Mouse (Mus musculus) large intestine, adult 2 months (tissue): ENCODE data around the gene Acot3. TPM values are rescaled to one million over a fixed set of nuclear protein-coding genes. Genes with fewer than 3 reads are reported as not detected.
"Not testable (repeated sequence)": the region's sequence is repeated elsewhere in the genome, so short reads cannot be mapped to it uniquely, and the experiment has no call there.

ENCODE experiments used
- DNase-seq: peaks from one replicate; pipeline ENCODE4 v3.0.0-alpha.2; 2012; ENCODE audit warnings: low read depth, low spot score
- WGBS: fragments of 180-500 bp; shearing (Covaris S2); methylation state at CpG from one replicate; pipeline ENCODE4 v1.1.7; 2018; 5-methylcytosine and 5-hydroxymethylcytosine counted together
- polyA plus RNA-seq: library from polyadenylated mRNA; depleted of rRNA; stranded (reverse); fragments of >200 nt; gene quantifications from 2 replicates; pipeline ENCODE4 v1.2.3, GENCODE M21; 2012; rRNA removed

Gene Acot3
- polyA plus RNA-seq, 1 experiment = not detected

DNA sequence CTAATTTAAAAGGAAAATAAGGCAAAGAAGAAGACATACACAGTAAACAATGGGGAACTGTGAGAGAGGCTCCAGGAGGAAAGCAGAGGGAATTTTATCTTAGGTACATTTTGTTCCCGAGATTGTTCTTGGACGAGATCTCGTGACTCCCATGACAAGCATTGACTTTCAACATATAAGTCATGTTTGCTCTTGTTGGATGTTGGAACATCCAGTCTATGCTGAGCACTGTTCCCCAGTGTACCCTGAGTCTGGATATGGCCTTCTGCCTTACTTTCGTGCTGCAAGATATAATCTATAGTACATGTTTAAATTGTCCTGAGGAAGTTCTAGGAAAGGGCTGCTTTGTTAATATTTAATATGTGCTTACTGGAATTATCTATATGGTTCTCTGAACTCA, 32.6 kb downstream of the Acot3 start:
- DNase-seq = no peak
- 30% methylated on average over 4 of the region's 4 CpGs for WGBS

DNA sequence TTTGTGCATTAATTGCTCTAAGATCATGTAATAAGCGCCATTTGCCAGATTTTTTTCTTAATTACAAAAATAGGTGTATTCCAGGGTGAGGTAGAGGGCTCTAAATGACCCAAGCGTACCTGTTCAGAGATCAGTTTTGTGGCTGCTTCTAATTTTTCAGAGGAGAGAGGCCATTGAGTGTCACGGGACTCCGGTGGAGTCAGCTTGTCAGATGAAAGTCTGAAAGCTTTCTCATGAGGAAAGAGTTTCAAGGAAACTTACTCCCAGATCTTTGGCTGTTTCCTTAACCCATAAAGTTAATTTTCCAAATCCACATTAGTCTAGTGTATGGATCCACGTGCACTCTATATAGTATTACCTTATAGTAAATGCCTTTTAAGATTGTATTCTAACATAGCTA, 42.7 kb downstream of the Acot3 start:
- 92% methylated on average over 5 of the region's 5 CpGs for WGBS
- DNase-seq = not testable (repeated sequence)

DNA sequence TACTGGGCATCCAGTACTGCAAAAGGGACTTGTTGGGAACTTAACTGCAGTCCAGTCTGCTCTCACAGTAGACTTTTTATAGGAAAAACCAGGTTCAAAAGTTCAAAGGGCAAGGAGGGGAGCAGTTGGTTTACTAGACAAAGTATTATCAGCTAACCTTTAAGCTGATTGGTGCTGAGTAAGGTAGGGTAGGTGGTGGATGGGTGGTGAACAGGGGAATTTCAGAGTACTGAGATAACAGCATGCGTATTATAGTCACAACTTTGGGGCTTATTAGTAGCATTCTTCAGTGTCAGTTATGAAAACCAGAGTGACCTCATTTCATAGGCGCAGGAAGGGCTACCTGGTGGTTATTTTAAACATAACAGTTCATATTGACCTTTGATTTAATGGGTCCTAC, 47.7 kb downstream of the Acot3 start:
- DNase-seq = no peak
- WGBS = 94% methylated on average over 2 of the region's 2 CpGs

- no peak for DNase-seq
- whole genome bisulfite sequencing = 24% methylated on average over 1 of the region's 1 CpGs
Measured at GRCm38 (mm10) chr12:84100071-84100470, 48.1 kb downstream of the Acot3 start.

DNA sequence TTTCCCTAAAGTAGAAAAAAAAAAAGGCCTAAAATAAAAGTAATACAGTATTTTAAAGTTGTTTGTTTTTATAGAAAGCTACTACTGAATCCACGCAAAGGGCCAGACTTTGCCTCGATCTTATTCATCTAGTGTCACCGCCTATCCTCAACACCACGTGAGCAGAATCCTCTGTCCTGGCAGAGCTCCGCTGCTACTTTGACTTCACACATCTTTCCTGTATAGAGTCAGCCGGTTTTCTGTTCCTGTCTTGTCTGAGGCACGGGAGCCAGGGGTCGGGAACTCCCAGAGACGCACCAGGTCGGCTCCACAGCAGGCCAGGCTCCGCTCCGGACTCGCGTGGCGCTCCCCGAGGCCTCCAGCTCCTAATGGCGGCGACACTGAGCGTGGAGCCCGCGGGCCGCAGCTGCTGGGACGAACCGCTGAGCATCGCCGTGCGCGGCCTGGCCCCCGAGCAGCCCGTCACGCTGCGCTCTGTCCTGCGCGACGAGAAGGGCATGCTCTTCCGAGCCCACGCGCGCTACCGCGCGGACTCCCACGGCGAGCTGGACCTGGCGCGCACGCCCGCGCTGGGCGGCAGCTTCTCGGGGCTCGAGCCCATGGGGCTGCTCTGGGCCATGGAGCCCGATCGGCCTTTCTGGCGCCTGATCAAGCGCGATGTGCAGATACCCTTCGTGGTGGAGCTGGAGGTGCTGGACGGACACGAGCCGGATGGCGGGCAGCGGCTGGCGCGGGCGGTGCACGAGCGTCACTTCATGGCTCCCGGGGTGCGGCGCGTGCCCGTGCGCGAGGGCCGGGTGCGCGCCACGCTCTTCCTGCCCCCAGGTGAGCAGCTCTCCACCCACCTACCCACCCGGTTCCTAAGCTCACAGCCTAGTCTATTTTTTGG, 48.9 kb downstream of the Acot3 start, which contains the start of gene Acot6:
TSS of gene Acot6 (plus strand) at position 51 of the 889 bp plus-strand sequence.
- not testable (repeated sequence) for DNase-seq
- under 1% methylated on average over 79 of the region's 80 CpGs for WGBS

GRCm38 (mm10) chr12:84101493-84101845, 49.5 kb downstream of the Acot3 start:
- DNase-seq = no peak
- WGBS = 53% methylated on average over 2 of the region's 2 CpGs

DNA sequence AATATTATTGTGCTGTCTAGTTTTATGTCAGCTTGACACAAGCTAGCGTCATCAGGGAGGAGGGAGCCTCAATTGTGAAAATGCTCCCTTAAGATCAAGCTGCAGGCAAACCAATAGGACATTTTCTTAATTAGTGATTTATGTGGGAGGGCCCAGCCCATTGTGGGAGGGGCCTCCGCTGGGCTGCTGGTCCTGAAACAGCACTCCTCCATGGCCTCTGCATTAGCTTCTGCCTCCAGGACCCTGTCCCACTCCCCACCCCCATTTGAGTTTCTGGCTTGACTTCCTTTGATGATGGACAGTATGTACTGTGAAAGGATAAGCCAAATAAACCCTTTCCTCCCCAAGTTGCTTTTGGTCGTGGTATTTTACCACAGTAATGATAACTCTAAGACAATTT, 55.1 kb downstream of the Acot3 start:
- DNase-seq = no peak
- 82% methylated on average over 3 of the region's 3 CpGs for WGBS

GRCm38 (mm10) chr12:84107692-84108091, 55.7 kb downstream of the Acot3 start:
- 28% methylated on average over 1 of the region's 1 CpGs for WGBS
- DNase-seq = no peak

- no peak for DNase-seq
- 85% methylated on average over 1 of the region's 1 CpGs for WGBS
Measured at GRCm38 (mm10) chr12:84109924-84110323, 58.0 kb downstream of the Acot3 start.

Other genes starting within 250 kb of the Acot3 start
- 52.4 and 117 TPM in 2 replicates for gene Numb, start 130.2 kb upstream of the Acot3 start, polyA plus RNA-seq
- gene Riox1, start 101.5 kb upstream of the Acot3 start, polyA plus RNA-seq = 10.8 and 13.6 TPM in 2 replicates
- gene Heatr4, start 67.3 kb upstream of the Acot3 start, polyA plus RNA-seq = not detected in 2 replicates
- 2.2 and 4.0 TPM in 2 replicates for gene Acot2, start 64.3 kb upstream of the Acot3 start, polyA plus RNA-seq
- 1.6 and 2.5 TPM in 2 replicates for gene Acot1, start 42.7 kb upstream of the Acot3 start, polyA plus RNA-seq
- 4.5 and 8.5 TPM in 2 replicates for gene Acot4, start 13.8 kb upstream of the Acot3 start, polyA plus RNA-seq
- gene Gm49366, start 13.2 kb upstream of the Acot3 start, polyA plus RNA-seq = not detected in 2 replicates
- 0.15 TPM in 1 of 2 replicates, not detected in the other for gene Acot5, start 17.2 kb downstream of the Acot3 start, polyA plus RNA-seq
- 0.63 and 0.78 TPM in 2 replicates for gene Acot6, start 48.5 kb downstream of the Acot3 start, polyA plus RNA-seq
- 0.69 and 1.2 TPM in 2 replicates for gene Dnal1, start 62.2 kb downstream of the Acot3 start, polyA plus RNA-seq
- 0.16 and 0.22 TPM in 2 replicates for gene Pnma1, start 96.3 kb downstream of the Acot3 start, polyA plus RNA-seq
- 9.1 and 15.3 TPM in 2 replicates for gene Elmsan1, start 166.7 kb downstream of the Acot3 start, polyA plus RNA-seq
- 9.4 and 13.3 TPM in 2 replicates for gene Ptgr2, start 233.1 kb downstream of the Acot3 start, polyA plus RNA-seq